ENCODE assay signal across 9 mouse cellular contexts in genomic region chr5:33431173-33432005, GRCm38 (mm10). TPM values are rescaled to one million over a fixed set of nuclear protein-coding genes. Genes with fewer than 3 reads are reported as not detected.
DNase-seq lines count a peak whose midpoint lies in the region; ATAC-seq and TF ChIP-seq lines count a peak whose summit lies in the region.
"Had no signal": no experiment of that assay in that cellular context is flagged by ENCODE, and none has a peak within 500 bp of the region (broad histone marks: within the 10 kb centered on the region; RNA-seq: fewer than 3 reads in every experiment).

No protein-coding gene starts in this region.

- DNase-seq in cerebellum, postnatal 10 days = peak; percentile 39 to 59
- DNase-seq in R1 (ENCODE audit: low read depth, low spot score) = peak; percentile 18
- no peak for DNase-seq in heart, postnatal 0 days (ENCODE audit: low spot score)
- peak; percentile 51 for DNase-seq in midbrain, embryonic 10.5 days (ENCODE audit: low spot score)
- DNase-seq in B cell, adult 2 months = no peak
- DNase-seq in layer of hippocampus, postnatal 36 days = no peak
- no peak for DNase-seq in thymus, postnatal 25 days

- no peaks in the 10 kb centered on the region for H3K9me3 ChIP-seq in heart, postnatal 0 days (replicated peaks; ENCODE audit: control insufficient read depth, low read length)
- H3K9me3 ChIP-seq in midbrain, embryonic 10.5 days (replicated peaks) = no peaks in the 10 kb centered on the region

- no peak for TF ChIP-seq CTCF in heart, postnatal 0 days (IDR thresholded peaks at IDR 0.05; ENCODE audit: low read depth)

- peak overlapping the region; percentile 30 for H3K4me3 ChIP-seq in heart, postnatal 0 days (ENCODE audit: low read depth, low read length)
- peak overlapping the region; percentile 50 for H3K4me3 ChIP-seq in midbrain, embryonic 10.5 days

- peak overlapping the region; percentile 56 for H3K4me2 ChIP-seq in heart, postnatal 0 days (ENCODE audit: low read depth, low read length)

- peaks cover 84% of the 10 kb centered on the region for H3K27me3 ChIP-seq in heart, postnatal 0 days (ENCODE audit: control insufficient read depth, insufficient read depth, low read length)
- peaks cover 100% of the 10 kb centered on the region for H3K27me3 ChIP-seq in midbrain, embryonic 10.5 days (ENCODE audit: low read depth, poor library complexity, severe bottlenecking)

- no peak for ATAC-seq in cerebellum, adult (ENCODE audit: insufficient number of reproducible peaks, low FRiP score, low TSS enrichment)
- ATAC-seq in heart, postnatal 0 days (ENCODE audit: insufficient read depth, low read depth) = no peak

- WGBS in heart, postnatal 0 days = 1% methylated on average over 74 of the region's 77 CpGs
- WGBS in midbrain, embryonic 10.5 days = 1% methylated on average over 77 of the region's 77 CpGs

- no peak overlapping the region for H3K9ac ChIP-seq in heart, postnatal 0 days (replicated peaks; ENCODE audit: low read depth, low read length)
- H3K9ac ChIP-seq: liver, embryonic 14.5 days had no signal

- H3K27ac ChIP-seq in heart, postnatal 0 days (ENCODE audit: low read depth) = no peak overlapping the region
- H3K27ac ChIP-seq in midbrain, embryonic 10.5 days (replicated peaks) = no peak overlapping the region
- H3K27ac ChIP-seq: liver, embryonic 14.5 days had no signal

- no peaks in the 10 kb centered on the region for H3K36me3 ChIP-seq in heart, postnatal 0 days (replicated peaks; ENCODE audit: control insufficient read depth, insufficient read depth, low read length)
- H3K36me3 ChIP-seq in midbrain, embryonic 10.5 days = no peaks in the 10 kb centered on the region

- no peak for TF ChIP-seq EP300 in heart, postnatal 0 days (IDR thresholded peaks at IDR 0.05; ENCODE audit: low read depth)

- H3K4me1 ChIP-seq in heart, postnatal 0 days (ENCODE audit: control insufficient read depth, insufficient read depth) = peaks cover 10% of the 10 kb centered on the region; the same call in 1 of the 2 replicates
- H3K4me1 ChIP-seq in midbrain, embryonic 10.5 days = peaks cover 59% of the 10 kb centered on the region

RNA-seq across cellular contexts. Expression of gene Nkx1-1, which starts 2.4 kb away (rescaled TPM):
- total RNA-seq in heart, postnatal 0 days (2014; rRNA removed; ENCODE audit: low replicate concordance) = not detected in 2 replicates
- polyA plus RNA-seq in heart, postnatal 0 days (2015; fragmentation: Nextera tagmentation; extraction: Ambion mirVana) = not detected in 2 replicates
- polyA plus RNA-seq in midbrain, embryonic 10.5 days (2016; fragmentation: Nextera tagmentation; extraction: Ambion mirVana) = 0.11 TPM in 1 of 2 replicates, not detected in the other
- not detected for total RNA-seq in layer of hippocampus, postnatal 36 days (2021)
- polyA plus RNA-seq: liver, embryonic 14.5 days had no signal

RNA-seq across cellular contexts. Expression of gene Uvssa, which starts 53.0 kb away (rescaled TPM):
- total RNA-seq in heart, postnatal 0 days (2014; rRNA removed; ENCODE audit: low replicate concordance) = 2.2 and 5.5 TPM in 2 replicates
- polyA plus RNA-seq in heart, postnatal 0 days (2015; fragmentation: Nextera tagmentation; extraction: Ambion mirVana) = 3.5 and 3.7 TPM in 2 replicates
- 6.1 and 8.1 TPM in 2 replicates for polyA plus RNA-seq in midbrain, embryonic 10.5 days (2016; fragmentation: Nextera tagmentation; extraction: Ambion mirVana)
- total RNA-seq in layer of hippocampus, postnatal 36 days (2021) = 1 to 10 TPM; 5.5 to 5.6 TPM

Comparison
In these comparisons a context has a peak if more than half of its experiments do, and no peak if none do; other contexts are left out.
1. DNase-seq: peak in cerebellum, postnatal 10 days (2 of 2), R1 (single experiment) and midbrain, embryonic 10.5 days (single experiment); none in heart, postnatal 0 days (single experiment), B cell, adult 2 months (0 of 2), layer of hippocampus, postnatal 36 days (0 of 2) and thymus, postnatal 25 days (single experiment).